Mouse (Mus musculus) bone marrow, adult 2 months (tissue): ENCODE results near the gene Pde4d.

Experiments used
- CTCF ChIP-seq: fragments of 200-500 bp; IDR thresholded peaks from 2 replicates; pipeline ENCODE4 v1.5.1; 2011; ENCODE audit warnings: low read length, control low read depth; ENCODE audit not compliant: control insufficient read depth, insufficient read depth
- POLR2A ChIP-seq: fragments of 200-500 bp; IDR thresholded peaks from 2 replicates; pipeline ENCODE4 v1.6.1; 2011; ENCODE audit warnings: low read depth, mild to moderate bottlenecking, control low read depth, low read length, borderline replicate concordance; ENCODE audit not compliant: control insufficient read depth

DNA sequence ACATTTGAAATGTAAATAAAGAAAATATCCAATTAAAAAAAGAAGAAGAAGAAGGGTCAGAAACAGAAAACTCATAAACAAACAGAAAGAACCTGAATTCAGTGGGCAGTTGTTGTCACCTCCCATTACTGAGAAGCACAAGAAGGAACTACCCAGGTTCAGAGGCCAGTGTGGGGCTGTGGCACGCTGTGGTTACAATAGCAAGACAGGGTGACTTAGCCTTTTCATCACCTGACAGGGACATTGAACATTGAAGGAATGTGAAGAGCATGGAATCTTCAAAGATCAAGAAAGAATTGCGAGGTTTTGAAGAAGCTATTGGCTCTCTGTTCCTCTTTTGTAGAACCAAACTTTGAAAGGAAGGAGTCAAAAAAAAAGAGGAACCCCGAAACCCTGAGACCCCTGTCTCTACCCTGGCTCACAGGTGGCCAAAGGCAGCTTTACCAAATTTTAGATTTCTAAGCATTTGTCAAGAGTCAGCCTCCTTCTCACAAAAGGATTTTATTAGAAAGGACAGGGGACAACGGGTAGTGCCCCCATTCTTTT, 987.6 kb downstream of the Pde4d start:
- TF ChIP-seq CTCF (no peak), POLR2A (no peak)
